Comparison of ENCODE assay signal across 19 mouse cellular contexts in the genomic region with DNA sequence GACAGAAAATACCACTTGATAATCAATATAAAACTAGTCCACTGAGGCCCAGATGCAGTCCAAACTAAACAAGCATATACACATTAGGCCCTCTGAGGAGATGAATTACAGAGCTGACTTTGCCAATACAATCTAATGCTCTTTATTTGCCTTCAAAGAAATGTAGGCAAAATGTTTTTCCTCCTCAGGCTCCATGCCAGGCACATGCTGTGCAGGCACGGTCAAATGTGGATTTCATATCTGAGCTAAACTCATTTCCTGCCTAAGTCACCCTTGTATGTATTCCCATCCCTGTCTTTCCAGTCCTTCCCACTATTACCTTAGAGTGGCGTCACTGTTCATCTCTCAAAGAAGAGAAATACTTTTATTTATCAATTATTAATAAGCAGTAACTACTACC.
A peak's percentile ranks its signal among the peaks of the same experiment; 100 is the strongest.
DNase-seq lines count a peak whose midpoint lies in the region; TF ChIP-seq lines count a peak whose summit lies in the region.
"Had no signal": no experiment of that assay in that cellular context is flagged by ENCODE, and none has a peak within 500 bp of the region (broad histone marks: within the 10 kb centered on the region; RNA-seq: fewer than 3 reads in every experiment).

No protein-coding gene starts in this region.

- peak; percentile 30 for DNase-seq in cerebellum, adult 11-12 months
- DNase-seq in cerebellum, postnatal 4 days (ENCODE audit: low spot score in 2 of 2): no peak
- peak; percentile 51 for DNase-seq in brain, adult 2 months (ENCODE audit: low read depth, low spot score)
- peak; percentile 50 to 63 for DNase-seq in cerebellum, adult 2 months
- peak; percentile 36 to 50 for DNase-seq in cerebellum, postnatal 10 days
- DNase-seq in adrenal gland, adult 8-10 months: no peak
- no peak for DNase-seq in thymus, postnatal 36 days
- no peak for DNase-seq in thymus, postnatal 25 days
- DNase-seq: adrenal gland, postnatal 25 days; gastrocnemius, postnatal 10 days; heart, adult 18-20 months; heart, postnatal 10 days; heart, postnatal 4 days; kidney, adult 11 months had no signal

- TF ChIP-seq CTCF in cerebellum, adult 2 months (IDR thresholded peaks at IDR 0.05; ENCODE audit: borderline replicate concordance, insufficient read depth, low read depth, low read length): no peak

- 33% methylated on average over 2 of the region's 2 CpGs for WGBS in cerebellum, adult 2 months

- no peak overlapping the region for H3K27ac ChIP-seq in cerebellum, adult 2 months (ENCODE audit: insufficient read depth, low read length)
- H3K27ac ChIP-seq: embryonic facial prominence, embryonic 13.5 days; forebrain, embryonic 12.5 days; heart, embryonic 10.5 days; hindbrain, embryonic 13.5 days; hindbrain, postnatal 0 days had no signal

- H3K4me1 ChIP-seq in cerebellum, adult 2 months (ENCODE audit: control insufficient read depth, insufficient read depth, low read length): no peaks in the 10 kb centered on the region
- H3K4me1 ChIP-seq: embryonic facial prominence, embryonic 13.5 days; forebrain, embryonic 12.5 days; heart, embryonic 10.5 days; hindbrain, embryonic 13.5 days had no signal

- no peak for TF ChIP-seq POLR2A in cerebellum, adult 2 months (IDR thresholded peaks at IDR 0.05; ENCODE audit: borderline replicate concordance, insufficient read depth, low read length)

- no peaks in the 10 kb centered on the region for H3K27me3 ChIP-seq in cerebellum, adult 2 months (ENCODE audit: control insufficient read depth, insufficient read depth, low read length)
- H3K27me3 ChIP-seq: embryonic facial prominence, embryonic 13.5 days; forebrain, embryonic 12.5 days; hindbrain, embryonic 13.5 days had no signal

- no peak overlapping the region for H3K4me3 ChIP-seq in cerebellum, adult 2 months (replicated peaks; ENCODE audit: insufficient read depth, low read depth, low read length)
- H3K4me3 ChIP-seq: embryonic facial prominence, embryonic 13.5 days; forebrain, embryonic 12.5 days; heart, embryonic 10.5 days; hindbrain, embryonic 13.5 days had no signal

Comparison
In these comparisons a context has a peak if more than half of its experiments do, and no peak if none do; other contexts are left out.
1. DNase-seq: peak in cerebellum, adult 11-12 months (single experiment), brain, adult 2 months (single experiment), cerebellum, adult 2 months (2 of 2) and cerebellum, postnatal 10 days (2 of 2); none in cerebellum, postnatal 4 days (0 of 2), adrenal gland, adult 8-10 months (single experiment), thymus, postnatal 36 days (0 of 2) and thymus, postnatal 25 days (single experiment).